Mouse (Mus musculus) thymus, adult 2 months (tissue): Measurements from ENCODE around the gene G430095P16Rik.

Source experiments
- CTCF ChIP-seq: fragments of 200-500 bp; IDR thresholded peaks from 2 replicates; pipeline ENCODE4 v1.5.1; 2012; ENCODE audit warnings: mild to moderate bottlenecking, control low read depth, low read length, moderate library complexity, borderline replicate concordance; ENCODE audit not compliant: control insufficient read depth, poor library complexity, insufficient read depth; ENCODE audit errors: extremely low read depth
- POLR2A ChIP-seq: fragments of 200-500 bp; IDR thresholded peaks from 2 replicates; pipeline ENCODE4 v1.6.1; 2012; ENCODE audit warnings: mild to moderate bottlenecking, low read length, control low read depth, moderate library complexity; ENCODE audit not compliant: control insufficient read depth, poor library complexity, insufficient read depth; ENCODE audit errors: extremely low read depth

DNA sequence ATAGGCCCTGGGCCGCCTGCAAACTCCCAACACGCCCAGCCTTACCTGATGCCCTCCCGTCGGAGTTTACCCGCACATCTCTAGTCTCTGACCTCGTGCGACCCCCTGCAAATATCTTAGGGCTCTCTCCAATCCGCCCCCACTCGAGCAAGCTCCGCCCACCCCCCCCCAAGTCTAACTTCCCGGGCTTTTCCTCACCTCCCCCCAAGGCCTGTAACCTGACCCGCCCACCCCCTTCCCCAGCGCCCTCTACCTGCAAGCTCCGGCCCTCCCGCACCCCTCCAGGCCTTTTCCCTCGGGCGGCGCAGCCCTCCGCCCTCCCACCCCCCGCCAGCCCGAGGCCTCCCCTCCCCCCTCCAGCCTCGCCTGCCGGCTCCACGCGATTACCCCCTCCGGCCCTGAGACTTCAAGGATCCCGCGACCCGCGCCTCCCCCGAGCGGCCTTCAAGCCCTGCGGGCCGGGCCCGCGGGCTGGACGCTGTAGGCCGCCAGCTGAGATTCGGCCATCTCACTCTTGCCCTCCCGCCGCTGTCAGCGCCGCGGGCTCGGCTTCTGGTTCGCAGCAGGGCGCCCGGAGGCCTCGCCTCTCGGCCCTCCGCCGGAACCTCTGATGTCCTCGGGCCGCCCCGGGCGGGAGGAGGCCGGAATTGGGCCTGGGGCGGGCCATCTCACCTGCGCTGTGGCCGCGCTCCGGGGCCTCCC, 35.7 kb upstream of the G430095P16Rik start:
- TF ChIP-seq POLR2A: no peak
- TF ChIP-seq CTCF: no peak
